Mouse (Mus musculus): ENCODE data around the gene Uhrf1bp1.

DNA sequence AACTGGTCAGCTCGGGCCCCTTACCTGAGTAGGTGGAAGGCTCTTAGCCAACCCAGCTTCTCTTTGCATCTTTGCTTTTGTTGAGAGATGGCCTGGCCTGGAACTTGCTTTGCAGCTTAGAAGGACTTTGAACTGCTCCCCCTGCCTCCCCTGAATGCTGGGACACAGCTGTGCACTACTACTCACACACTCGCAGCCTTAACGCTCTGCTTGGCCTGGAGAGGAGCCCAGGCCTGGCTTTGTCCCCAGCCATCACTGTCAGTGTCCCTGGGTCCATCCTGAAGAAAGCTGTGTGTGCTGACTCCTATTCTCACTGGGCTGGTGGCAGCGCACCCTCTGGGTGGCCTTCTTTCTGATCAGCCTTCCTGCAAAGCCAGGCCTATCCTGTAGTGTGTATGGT lies 64.4 kb downstream of the Uhrf1bp1 start:
- TF ChIP-seq CTCF (IDR thresholded peaks at IDR 0.05; ENCODE audit: borderline replicate concordance, insufficient read depth, low read depth, low read length), result no peak
- no peak for TF ChIP-seq POLR2A (IDR thresholded peaks at IDR 0.05; ENCODE audit: borderline replicate concordance, insufficient read depth, low read length)
